Mouse (Mus musculus): Measurements from ENCODE around the gene Josd2. TPM values are rescaled to one million over a fixed set of nuclear protein-coding genes. Genes with fewer than 3 reads are reported as not detected.

The Josd2 gene
- total RNA-seq, 2 experiments from 2014 or later, result 60.6 to 63.2 TPM

- no peak for DNase-seq (ENCODE audit: low spot score in 2 of 2)
- intact Hi-C loops (cut with DNase I), result no loop called here
Measured at GRCm38 (mm10) chr7:44492166-44492826, 24.5 kb downstream of the Josd2 start.

DNA sequence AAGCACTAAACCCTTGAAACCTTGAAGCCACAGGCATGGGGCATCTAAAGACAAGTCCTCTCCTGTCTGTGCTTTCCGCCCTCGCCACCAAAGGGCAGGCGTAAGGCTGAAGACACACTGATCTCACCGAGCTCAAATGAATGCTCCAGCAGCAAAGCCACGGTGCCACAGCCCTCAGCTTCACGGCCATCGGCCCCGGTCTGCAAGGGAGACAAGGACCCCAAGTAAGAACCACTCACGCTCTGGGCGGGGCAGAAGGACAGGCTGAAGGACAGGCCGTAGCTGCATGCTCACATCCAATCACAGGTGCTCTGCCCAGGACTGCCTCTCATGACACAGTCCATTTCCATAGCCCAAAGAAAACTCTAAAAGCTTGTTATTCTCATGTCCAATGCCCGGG, 26.9 kb downstream of the Josd2 start:
- no peak for DNase-seq (ENCODE audit: low spot score in 2 of 2)
- intact Hi-C loops (cut with DNase I), result loop anchor here (2.0 kb wide), 1 partner anchor 20 kb away; no protein-coding TSS in a partner anchor

DNA sequence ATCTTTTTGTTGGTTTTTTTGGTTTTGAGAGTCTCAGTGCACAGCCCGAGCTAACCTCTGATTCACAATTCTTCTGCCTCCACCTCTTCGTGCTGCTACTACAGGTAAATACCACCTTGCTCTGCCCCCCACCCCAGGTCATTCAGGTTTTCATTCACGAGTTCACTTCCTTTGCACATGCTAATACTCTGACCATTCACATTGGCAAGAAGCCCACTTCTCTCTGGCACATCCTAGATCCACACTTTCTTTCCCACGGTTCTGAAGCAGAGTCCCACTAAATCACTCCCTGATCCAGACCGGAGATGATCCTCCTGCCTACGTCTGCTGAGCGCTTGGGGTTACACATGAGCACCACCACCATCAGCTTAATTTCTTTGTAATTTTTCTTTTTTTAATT, 27.3 kb downstream of the Josd2 start:
- intact Hi-C loops (cut with DNase I), result loop anchor here (2.0 kb wide), 1 partner anchor 20 kb away; no protein-coding TSS in a partner anchor
- no peak for DNase-seq (ENCODE audit: low spot score in 2 of 2)

DNA sequence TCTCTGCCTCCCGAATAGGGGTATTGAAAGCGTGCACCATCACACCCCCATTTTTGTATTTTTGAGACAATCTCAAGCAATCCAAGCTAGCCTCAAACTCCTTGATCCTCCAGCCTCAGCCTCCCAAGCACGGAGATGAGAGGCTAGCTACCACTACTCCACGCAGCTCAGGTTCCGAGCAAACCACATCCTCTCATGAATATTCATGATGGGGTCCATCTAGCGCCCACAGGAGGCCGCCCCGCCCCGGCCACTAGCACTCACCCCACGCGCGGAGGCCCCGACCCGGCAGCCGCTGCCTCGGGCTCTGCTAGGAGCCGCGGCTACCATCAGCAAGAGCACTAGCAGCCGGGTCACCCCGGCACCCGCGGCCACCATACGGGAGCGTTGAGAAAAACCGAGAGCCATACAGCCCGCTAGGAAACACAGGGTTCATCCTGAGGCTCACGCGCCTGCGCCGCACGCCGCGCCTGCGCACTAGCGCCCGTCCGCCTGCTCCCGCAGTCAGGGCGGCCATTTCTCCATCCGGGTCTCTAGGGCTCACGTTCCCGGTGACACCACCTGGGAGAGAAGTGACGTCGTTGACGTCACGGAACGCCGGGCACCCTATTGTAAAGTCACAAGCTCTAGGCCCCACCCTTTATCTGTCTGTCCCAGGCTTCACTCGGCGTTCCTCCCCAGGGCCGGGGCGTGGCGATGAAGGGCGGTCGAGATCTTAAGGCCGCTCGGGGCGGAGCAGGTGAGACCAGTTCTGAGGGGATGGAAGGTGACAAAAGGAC, 28.4 kb downstream of the Josd2 start, which contains the start of the genes Emc10 and Fam71e1:
Emc10 (minus strand) TSS at position 538 of the 779 bp plus-strand sequence.
Fam71e1 (plus strand) TSS at position 590 of the 779 bp plus-strand sequence.
- intact Hi-C loops (cut with DNase I), result loop anchor here (2.0 kb wide), 1 partner anchor 21 kb away; no protein-coding TSS in a partner anchor
- peak; percentile 99 for DNase-seq (ENCODE audit: low spot score in 2 of 2)

- intact Hi-C loops (cut with DNase I), result no loop called here
- DNase-seq (ENCODE audit: low spot score in 2 of 2), result no peak
Measured at GRCm38 (mm10) chr7:44496771-44497109, 29.0 kb downstream of the Josd2 start.

DNA sequence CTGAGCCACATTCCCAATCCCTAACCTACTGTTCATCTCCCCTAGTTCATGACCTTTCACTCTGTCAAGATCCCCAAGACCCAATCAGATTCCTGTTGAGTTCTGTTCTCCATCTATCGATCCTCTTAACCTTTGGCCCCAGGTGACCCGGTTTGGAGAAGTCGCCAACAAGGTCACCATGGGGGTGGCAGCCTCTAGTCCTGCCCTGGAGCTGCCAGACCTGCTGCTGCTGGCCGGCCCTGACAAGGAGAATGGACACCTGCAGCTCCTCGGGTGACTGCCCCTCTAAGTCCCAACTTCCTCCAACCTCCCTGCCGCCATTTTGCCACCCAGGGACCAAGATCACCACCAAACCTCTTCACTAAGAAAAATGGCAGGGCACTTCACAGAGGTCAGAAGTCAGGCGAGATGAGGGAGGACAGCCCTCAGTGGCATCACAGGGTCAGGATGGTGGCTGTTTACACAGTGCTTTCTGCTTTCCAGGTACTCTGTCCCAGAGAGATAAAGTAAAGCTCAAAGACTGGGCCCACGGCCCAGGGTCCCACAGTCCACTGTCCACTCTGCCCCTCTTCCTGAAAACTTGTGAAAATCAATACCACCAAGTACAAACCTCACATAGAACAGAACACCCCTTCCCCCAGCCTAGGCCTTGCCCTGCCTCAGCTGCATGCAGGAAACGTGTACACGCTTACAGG, 29.7 kb downstream of the Josd2 start:
- DNase-seq (ENCODE audit: low spot score in 2 of 2), result no peak
- intact Hi-C loops (cut with DNase I), result no loop called here

DNA sequence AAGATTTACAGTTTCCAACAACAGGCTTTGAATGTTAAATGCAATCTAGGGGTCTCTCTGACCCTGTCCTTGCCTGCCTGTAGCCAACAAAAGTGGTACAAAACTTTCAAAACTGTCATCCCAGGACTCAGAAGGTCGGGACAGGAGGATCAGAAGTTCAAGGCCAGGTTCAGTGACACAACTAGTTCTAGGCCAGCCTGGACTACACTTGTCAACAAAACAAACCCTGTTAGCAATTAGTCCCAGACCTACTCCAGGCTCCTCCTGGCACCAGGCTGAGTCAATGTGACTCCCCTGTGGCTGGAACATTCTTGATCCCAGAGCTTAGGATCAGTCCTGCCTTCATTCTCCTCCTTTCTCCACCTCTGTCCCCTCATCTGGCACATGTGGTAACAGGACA, 31.1 kb downstream of the Josd2 start:
- intact Hi-C loops (cut with DNase I), result no loop called here
- DNase-seq (ENCODE audit: low spot score in 2 of 2), result no peak

GRCm38 (mm10) chr7:44500046-44500445, 32.3 kb downstream of the Josd2 start:
- no peak for DNase-seq (ENCODE audit: low spot score in 2 of 2)
- intact Hi-C loops (cut with DNase I), result loop anchor here (2.0 to 5.0 kb wide), 3 partner anchors 49 to 152 kb away; partner anchors contain the start of gene Pold1

GRCm38 (mm10) chr7:44501563-44502115, 33.9 kb downstream of the Josd2 start:
- intact Hi-C loops (cut with DNase I), result loop anchor here (2.0 to 5.0 kb wide), 3 partner anchors 47 to 151 kb away; partner anchors contain the start of gene Pold1

DNA sequence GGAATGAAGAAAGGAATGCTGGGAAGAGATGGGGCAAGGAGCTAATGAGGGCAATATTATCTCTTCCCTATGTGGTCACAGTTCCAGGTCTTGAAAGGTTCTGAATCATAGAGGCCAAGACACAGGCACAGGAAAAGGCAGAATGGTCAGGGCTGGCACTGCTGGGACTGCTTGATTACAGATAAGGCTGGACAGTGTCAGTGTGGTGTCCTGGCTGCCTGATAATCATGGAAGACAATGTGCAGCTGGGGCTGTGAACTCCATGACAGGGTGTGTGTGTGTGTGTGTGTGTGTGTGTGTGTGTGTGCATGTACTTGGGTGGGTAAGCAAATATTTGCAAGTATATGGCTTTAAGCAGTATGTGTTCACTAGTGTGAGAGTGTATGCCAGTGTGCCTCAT, 39.7 kb downstream of the Josd2 start:
- no peak for DNase-seq (ENCODE audit: low spot score in 2 of 2)
- intact Hi-C loops (cut with DNase I), result no loop called here

More at GRCm38 (mm10) chr7:44501563-44502115, 33.9 kb downstream of the Josd2 start:
- peak; percentile 81 to 85 for DNase-seq (ENCODE audit: low spot score in 2 of 2)

DNA sequence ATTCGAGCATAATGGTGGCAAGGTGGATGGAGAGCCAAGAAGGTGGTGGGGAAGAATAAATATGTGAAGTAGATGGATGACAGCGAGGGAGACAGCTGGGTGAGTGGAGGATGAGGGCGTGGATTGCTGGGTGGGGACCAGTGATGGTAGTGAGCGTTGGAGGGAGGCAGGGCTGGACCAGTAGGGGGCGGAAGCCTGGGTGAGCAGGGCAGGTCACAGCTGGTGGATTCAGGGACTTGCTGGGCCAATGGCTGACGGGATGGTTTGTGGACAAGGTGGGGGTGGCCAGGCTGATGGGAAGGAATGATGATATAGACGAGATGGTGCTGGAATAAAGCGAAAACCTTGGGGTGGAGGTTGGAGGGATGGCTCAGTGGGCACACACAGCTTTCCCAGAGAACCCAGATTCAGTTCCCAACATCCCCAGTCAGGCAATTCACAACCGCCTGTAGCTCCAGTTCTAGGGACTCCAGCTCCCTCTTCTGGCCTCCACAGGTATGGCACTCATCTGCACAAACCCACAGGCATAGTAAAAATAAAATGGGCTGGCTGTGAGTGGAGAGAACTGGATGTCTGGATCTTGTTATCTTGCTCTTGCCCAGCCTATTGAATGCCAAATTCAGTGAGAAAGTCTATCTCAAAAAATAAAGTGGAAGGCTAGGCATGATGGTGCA, 51.6 kb downstream of the Josd2 start:
- intact Hi-C loops (cut with DNase I), result no loop called here
- no peak for DNase-seq (ENCODE audit: low spot score in 2 of 2)

- no peak for DNase-seq (ENCODE audit: low spot score in 2 of 2)
- intact Hi-C loops (cut with DNase I), result loop anchor here (5.0 kb wide), 2 partner anchors 36 to 131 kb away; no protein-coding TSS in a partner anchor
Measured at GRCm38 (mm10) chr7:44520990-44521389, 53.2 kb downstream of the Josd2 start.

Small RNAs within 50 kb of the gene (microRNA-seq; reads per million reads assigned to microRNA genes)
- 2.4 reads per million in 2 experiments for gene Mir7052

Other genes with a start within 250 kb of the Josd2 start
- gene Klk1, start 242.6 kb upstream of the Josd2 start, total RNA-seq (2021), result not detected
- not detected for gene Gm36864, start 231.8 kb upstream of the Josd2 start, total RNA-seq (2021)
- gene 1700028J19Rik, start 221.3 kb upstream of the Josd2 start, total RNA-seq (2021), result 1 to 10 TPM; 1.5 to 2.0 TPM
- 10 to 100 TPM; 88.7 to 94.1 TPM for gene 2410002F23Rik, start 221.3 kb upstream of the Josd2 start, total RNA-seq (2021)
- gene Acp4, start 210.6 kb upstream of the Josd2 start, total RNA-seq (2021), result not detected
- gene Gm15517, start 206.5 kb upstream of the Josd2 start, total RNA-seq (2021), result not detected
- gene Clec11a, start 161.1 kb upstream of the Josd2 start, total RNA-seq (2021), result 1 to 10 TPM; 2.6 to 3.6 TPM
- gene Shank1, start 157.7 kb upstream of the Josd2 start, total RNA-seq (2021), result 100 to 1,000 TPM; 512 to 537 TPM
- 10 to 100 TPM; 77.1 to 81.9 TPM for gene Syt3, start 83.9 kb upstream of the Josd2 start, total RNA-seq (2021)
- 1 to 10 TPM; 2.3 TPM for gene 1700008O03Rik, start 82.2 kb upstream of the Josd2 start, total RNA-seq (2021)
- 100 to 1,000 TPM; 269 to 330 TPM for gene Lrrc4b, start 39.0 kb upstream of the Josd2 start, total RNA-seq (2021)
- 10 to 100 TPM; 11.2 to 13.4 TPM for gene Aspdh, start 2.6 kb upstream of the Josd2 start, total RNA-seq (2021)
- gene Emc10, start 28.5 kb downstream of the Josd2 start, total RNA-seq (2021), result 100 to 1,000 TPM; 145 to 164 TPM
- 10 to 100 TPM; 26.5 to 32.5 TPM for gene Fam71e1, start 28.6 kb downstream of the Josd2 start, total RNA-seq (2021)
- gene Mybpc2, start 56.7 kb downstream of the Josd2 start, total RNA-seq (2021), result under 1 TPM in 1 of 2 experiments, not detected in 1; 0.30 TPM
- gene Spib, start 64.1 kb downstream of the Josd2 start, total RNA-seq (2021), result under 1 TPM in 1 of 2 experiments, not detected in 1; 0.15 TPM
- gene Pold1, start 80.9 kb downstream of the Josd2 start, total RNA-seq (2021), result 1 to 10 TPM; 4.2 to 7.0 TPM
- 10 to 100 TPM; 51.0 to 60.7 TPM for gene Nr1h2, start 86.0 kb downstream of the Josd2 start, total RNA-seq (2021)
- gene Napsa, start 104.4 kb downstream of the Josd2 start, total RNA-seq (2021), result not detected
- gene Kcnc3, start 122.7 kb downstream of the Josd2 start, total RNA-seq (2021), result 10 to 100 TPM; 74.2 to 75.5 TPM
- gene Myh14, start 202.9 kb downstream of the Josd2 start, total RNA-seq (2021), result 10 to 100 TPM in 1 of 2 experiments, 1 to 10 TPM in 1; 8.8 to 14.5 TPM
- not detected for gene Izumo2, start 240.8 kb downstream of the Josd2 start, total RNA-seq (2021)